Mouse (Mus musculus): ENCODE data around the gene 1700080E11Rik. TPM values are rescaled to one million over a fixed set of nuclear protein-coding genes. Genes with fewer than 3 reads are reported as not detected.
"Not testable (repeated sequence)": the region's sequence is repeated elsewhere in the genome, so short reads cannot be mapped to it uniquely, and the experiment has no call there.

1700080E11Rik gene
- not detected in 2 replicates for polyA plus RNA-seq (2012)

DNA sequence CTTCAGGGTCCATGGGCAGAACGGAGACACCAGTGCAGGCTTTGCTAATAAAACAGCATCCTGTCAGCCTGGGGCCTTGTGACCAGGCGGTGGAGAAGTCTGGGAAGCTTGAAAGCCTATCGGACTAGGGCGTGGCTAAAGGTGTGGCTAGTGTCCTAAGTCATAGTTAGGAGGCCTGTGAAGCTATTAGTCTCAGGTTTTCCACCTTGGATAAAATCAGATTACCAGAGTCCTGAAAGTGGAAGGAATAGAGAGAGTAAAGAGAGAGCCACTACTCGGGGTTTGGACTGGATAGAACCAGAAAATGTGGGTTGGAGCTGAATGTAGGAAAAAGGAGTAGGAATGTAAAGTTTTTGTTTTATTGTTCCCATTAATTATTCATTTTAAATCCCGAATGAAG is at the start of gene 1700080E11Rik:
TSS of gene 1700080E11Rik (minus strand) at position 101 of the 400 bp plus-strand sequence.
- TF ChIP-seq GATA1 (IDR thresholded peaks at IDR 0.05; ENCODE audit: low read length) (no peak), TAL1 (IDR thresholded peaks at IDR 0.05; ENCODE audit: low read length) (no peak)
- no peaks in the 10 kb centered on the region for H3K27me3 ChIP-seq (ENCODE audit: control insufficient read depth)
- no peak within 1 kb of the TSS for H3K4me3 ChIP-seq (replicated peaks)
- H3K9me3 ChIP-seq (ENCODE audit: control insufficient read depth, low read length): peaks cover 20% of the 10 kb centered on the region
- no peaks in the 10 kb centered on the region for H3K36me3 ChIP-seq (ENCODE audit: control insufficient read depth)
- H3K4me1 ChIP-seq (ENCODE audit: control insufficient read depth): no peaks in the 10 kb centered on the region

GRCm38 (mm10) chr9:105186725-105187124 is 41.8 kb upstream of the 1700080E11Rik start:
- no peaks in the 10 kb centered on the region for H3K4me1 ChIP-seq (ENCODE audit: control insufficient read depth)
- TF ChIP-seq TAL1 (IDR thresholded peaks at IDR 0.05; ENCODE audit: low read length) (no peak), GATA1 (IDR thresholded peaks at IDR 0.05; ENCODE audit: low read length) (no peak)
- no peaks in the 10 kb centered on the region for H3K36me3 ChIP-seq (ENCODE audit: control insufficient read depth)
- peaks cover 13% of the 10 kb centered on the region for H3K9me3 ChIP-seq (ENCODE audit: control insufficient read depth, low read length)
- H3K27me3 ChIP-seq (ENCODE audit: control insufficient read depth): no peaks in the 10 kb centered on the region
- H3K4me3 ChIP-seq (replicated peaks): no peak overlapping the region

GRCm38 (mm10) chr9:105182392-105182791 is 37.5 kb upstream of the 1700080E11Rik start:
- H3K36me3 ChIP-seq (ENCODE audit: control insufficient read depth): no peaks in the 10 kb centered on the region
- H3K9me3 ChIP-seq (ENCODE audit: control insufficient read depth, low read length): peaks cover 19% of the 10 kb centered on the region
- no peaks in the 10 kb centered on the region for H3K27me3 ChIP-seq (ENCODE audit: control insufficient read depth)
- TF ChIP-seq TAL1 (IDR thresholded peaks at IDR 0.05; ENCODE audit: low read length) (no peak), GATA1 (IDR thresholded peaks at IDR 0.05; ENCODE audit: low read length) (no peak)
- H3K4me1 ChIP-seq (ENCODE audit: control insufficient read depth): no peaks in the 10 kb centered on the region
- no peak overlapping the region for H3K4me3 ChIP-seq (replicated peaks)

DNA sequence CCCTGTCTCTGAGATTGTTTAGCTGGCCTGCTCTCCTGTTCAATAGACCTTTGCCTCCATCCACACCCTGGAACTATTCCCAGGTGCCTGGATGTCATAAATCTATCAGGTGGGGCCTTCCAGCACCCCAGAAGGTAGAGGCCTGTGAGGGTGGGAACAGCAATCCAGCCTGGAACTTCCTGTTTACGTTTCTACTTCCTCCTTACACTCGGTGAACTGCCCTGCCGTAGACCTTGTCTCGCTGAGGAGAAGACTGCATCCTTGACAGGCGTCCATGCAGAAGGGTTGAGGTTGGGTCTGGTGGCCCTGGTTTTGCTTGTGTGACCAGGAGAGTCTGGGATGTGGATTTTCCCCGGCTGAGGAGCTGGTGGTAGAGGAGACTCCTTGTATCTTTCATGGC is 5.7 kb downstream of the 1700080E11Rik start:
- H3K4me1 ChIP-seq (ENCODE audit: control insufficient read depth): no peaks in the 10 kb centered on the region
- no peaks in the 10 kb centered on the region for H3K36me3 ChIP-seq (ENCODE audit: control insufficient read depth)
- H3K27me3 ChIP-seq (ENCODE audit: control insufficient read depth): no peaks in the 10 kb centered on the region
- TF ChIP-seq GATA1 (IDR thresholded peaks at IDR 0.05; ENCODE audit: low read length): no peak
- no peak for TF ChIP-seq TAL1 (IDR thresholded peaks at IDR 0.05; ENCODE audit: low read length)
- peaks cover 12% of the 10 kb centered on the region; the same call in 1 of the 2 replicates for H3K9me3 ChIP-seq (ENCODE audit: control insufficient read depth, low read length)
- no peak overlapping the region for H3K4me3 ChIP-seq (replicated peaks)

- no peaks in the 10 kb centered on the region for H3K27me3 ChIP-seq (ENCODE audit: control insufficient read depth)
- no peaks in the 10 kb centered on the region for H3K36me3 ChIP-seq (ENCODE audit: control insufficient read depth)
- no peak for TF ChIP-seq TAL1 (IDR thresholded peaks at IDR 0.05; ENCODE audit: low read length)
- TF ChIP-seq GATA1 (IDR thresholded peaks at IDR 0.05; ENCODE audit: low read length): no peak
- H3K4me1 ChIP-seq (ENCODE audit: control insufficient read depth): peaks cover 8% of the 10 kb centered on the region
- H3K9me3 ChIP-seq (ENCODE audit: control insufficient read depth, low read length): peaks cover 3% of the 10 kb centered on the region; the same call in 1 of the 2 replicates
- H3K4me3 ChIP-seq (replicated peaks): no peak overlapping the region
These were observed 8.5 kb downstream of the 1700080E11Rik start for GRCm38 (mm10) chr9:105136404-105136803.

- TF ChIP-seq GATA1 (IDR thresholded peaks at IDR 0.05; ENCODE audit: low read length) (no peak), TAL1 (IDR thresholded peaks at IDR 0.05; ENCODE audit: low read length) (no peak)
- Histone ChIP-seq H3K4me3 (replicated peaks) (no peak overlapping the region), H3K27me3 (ENCODE audit: control insufficient read depth) (no peaks in the 10 kb centered on the region), H3K4me1 (ENCODE audit: control insufficient read depth) (peaks cover 19% of the 10 kb centered on the region), H3K36me3 (ENCODE audit: control insufficient read depth) (no peaks in the 10 kb centered on the region), H3K9me3 (ENCODE audit: control insufficient read depth, low read length) (peaks cover 2% of the 10 kb centered on the region; the same call in 1 of the 2 replicates)
These were observed 10.4 kb downstream of the 1700080E11Rik start for GRCm38 (mm10) chr9:105134536-105134935.

DNA sequence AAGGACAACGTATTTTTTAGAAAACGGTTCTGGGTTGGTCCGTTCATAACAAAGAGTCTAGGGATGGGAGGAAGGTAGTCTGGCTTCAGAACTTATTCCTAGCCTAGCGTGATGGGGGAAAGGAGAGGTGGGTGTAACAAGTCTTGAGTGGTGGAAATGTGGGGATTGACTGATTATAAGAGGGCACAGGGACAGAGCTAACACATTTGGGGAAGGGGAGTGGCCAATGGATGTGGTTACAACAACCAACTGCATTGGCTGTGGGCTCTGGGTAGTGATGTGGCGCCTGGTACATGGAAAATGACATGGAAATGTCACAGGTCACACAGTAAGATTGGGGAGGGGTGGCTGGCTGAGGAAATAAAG is 12.9 kb downstream of the 1700080E11Rik start:
- Histone ChIP-seq H3K27me3 (ENCODE audit: control insufficient read depth) (no peaks in the 10 kb centered on the region), H3K4me3 (replicated peaks) (peak overlapping the region; percentile 76), H3K9me3 (ENCODE audit: control insufficient read depth, low read length) (no peaks in the 10 kb centered on the region), H3K4me1 (ENCODE audit: control insufficient read depth) (peaks cover 19% of the 10 kb centered on the region), H3K36me3 (ENCODE audit: control insufficient read depth) (no peaks in the 10 kb centered on the region)
- TF ChIP-seq TAL1 (IDR thresholded peaks at IDR 0.05; ENCODE audit: low read length): no peak
- TF ChIP-seq GATA1 (IDR thresholded peaks at IDR 0.05; ENCODE audit: low read length): no peak

DNA sequence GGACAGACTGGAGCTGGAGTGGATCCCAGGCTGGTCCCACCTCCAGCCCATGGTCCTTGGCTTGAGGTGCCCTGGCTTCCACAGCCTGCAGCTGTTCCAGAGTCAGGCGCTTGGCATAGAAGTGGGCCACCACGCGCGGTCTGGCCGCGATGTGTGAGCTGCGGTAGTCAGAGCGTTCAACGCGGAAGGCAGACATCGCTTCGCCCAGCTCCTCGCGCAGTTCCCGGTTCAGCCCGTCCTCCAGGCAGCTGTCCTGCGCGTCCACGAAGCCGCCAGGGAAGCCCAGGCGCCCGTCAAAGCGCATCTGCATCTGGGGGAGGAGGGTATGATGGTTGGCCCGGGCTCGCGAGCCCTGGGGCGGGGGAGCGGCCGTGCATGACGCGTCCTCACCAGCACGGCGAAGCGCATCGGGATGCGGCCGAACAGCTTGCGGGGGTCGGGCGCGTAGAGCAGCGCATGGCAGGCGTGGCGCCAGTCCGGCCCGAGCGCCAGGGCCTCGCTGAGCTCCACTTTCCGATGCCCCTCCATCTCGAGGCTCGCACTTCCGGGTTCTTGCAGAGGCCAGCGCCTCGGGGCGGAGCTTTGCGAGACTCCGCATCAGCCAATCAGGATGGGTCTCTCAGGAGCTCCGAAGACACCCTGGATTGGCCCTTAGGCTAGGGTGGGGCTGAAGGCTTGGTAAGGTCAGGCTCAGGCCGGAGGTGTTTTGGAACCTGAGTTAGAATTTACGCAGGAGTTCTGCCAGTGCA is 13.5 kb downstream of the 1700080E11Rik start, which contains the start of gene Nudt16:
TSS of gene Nudt16 (minus strand) at position 572 of the 749 bp plus-strand sequence.
- Histone ChIP-seq H3K4me3 (replicated peaks) (peak within 1 kb of the TSS; percentile 76), H3K4me1 (ENCODE audit: control insufficient read depth) (peaks cover 19% of the 10 kb centered on the region), H3K9me3 (ENCODE audit: control insufficient read depth, low read length) (no peaks in the 10 kb centered on the region), H3K36me3 (ENCODE audit: control insufficient read depth) (no peaks in the 10 kb centered on the region), H3K27me3 (ENCODE audit: control insufficient read depth) (no peaks in the 10 kb centered on the region)
- TF ChIP-seq GATA1 (IDR thresholded peaks at IDR 0.05; ENCODE audit: low read length): no peak
- no peak for TF ChIP-seq TAL1 (IDR thresholded peaks at IDR 0.05; ENCODE audit: low read length)

DNA sequence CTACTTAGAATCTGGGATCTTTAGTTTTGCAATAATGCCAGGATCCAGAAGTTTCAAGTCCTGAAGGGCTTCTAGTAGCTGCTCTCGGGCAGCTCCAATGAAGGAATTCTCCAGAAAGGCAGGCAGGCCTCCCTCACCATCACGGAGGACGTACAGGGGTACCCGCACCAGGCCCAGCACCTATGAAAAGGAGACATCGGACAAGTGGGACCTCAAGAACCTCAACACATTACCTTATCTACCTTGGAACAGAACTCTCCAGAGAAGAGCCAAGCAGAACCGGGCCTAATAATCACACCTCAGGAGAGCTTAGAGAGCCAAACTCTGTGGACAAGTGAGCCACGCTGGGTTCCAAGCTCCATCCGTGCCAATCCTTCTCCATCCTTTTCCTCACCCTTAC is 14.6 kb downstream of the 1700080E11Rik start:
- no peaks in the 10 kb centered on the region for H3K9me3 ChIP-seq (ENCODE audit: control insufficient read depth, low read length)
- TF ChIP-seq TAL1 (IDR thresholded peaks at IDR 0.05; ENCODE audit: low read length): no peak
- no peak for TF ChIP-seq GATA1 (IDR thresholded peaks at IDR 0.05; ENCODE audit: low read length)
- peaks cover 19% of the 10 kb centered on the region for H3K4me1 ChIP-seq (ENCODE audit: control insufficient read depth)
- H3K36me3 ChIP-seq (ENCODE audit: control insufficient read depth): no peaks in the 10 kb centered on the region
- no peaks in the 10 kb centered on the region for H3K27me3 ChIP-seq (ENCODE audit: control insufficient read depth)
- no peak overlapping the region for H3K4me3 ChIP-seq (replicated peaks)

GRCm38 (mm10) chr9:105125206-105125605 is 19.7 kb downstream of the 1700080E11Rik start:
- H3K27me3 ChIP-seq (ENCODE audit: control insufficient read depth); H3K36me3 ChIP-seq (ENCODE audit: control insufficient read depth); H3K4me1 ChIP-seq (ENCODE audit: control insufficient read depth); H3K9me3 ChIP-seq (ENCODE audit: control insufficient read depth, low read length); H3K4me3 ChIP-seq (replicated peaks): not testable (repeated sequence)
